Mouse (Mus musculus): Measurements from ENCODE around the gene H3f3b. TPM values are rescaled to one million over a fixed set of nuclear protein-coding genes. Genes with fewer than 3 reads are reported as not detected.
"Not testable (repeated sequence)": the region's sequence is repeated elsewhere in the genome, so short reads cannot be mapped to it uniquely, and the experiment has no call there.

H3f3b gene
- polyA plus RNA-seq, 1 experiment from 2014 or later = 684 TPM

- under 1% methylated on average over 43 of the region's 57 CpGs for WGBS
- peak; percentile 84 for ATAC-seq (ENCODE audit: insufficient number of reproducible peaks, insufficient read depth, low FRiP score, low read depth)
- peak overlapping the region; percentile 99 for H3K27ac ChIP-seq (replicated peaks in 1 of 2; ENCODE audit: control insufficient read depth in 1 of 2, insufficient read depth in 1 of 2, low read depth in 2 of 2, low read length in 2 of 2)
These were observed 3.9 kb downstream of the H3f3b start for GRCm38 (mm10) chr11:116023771-116024355.

DNA sequence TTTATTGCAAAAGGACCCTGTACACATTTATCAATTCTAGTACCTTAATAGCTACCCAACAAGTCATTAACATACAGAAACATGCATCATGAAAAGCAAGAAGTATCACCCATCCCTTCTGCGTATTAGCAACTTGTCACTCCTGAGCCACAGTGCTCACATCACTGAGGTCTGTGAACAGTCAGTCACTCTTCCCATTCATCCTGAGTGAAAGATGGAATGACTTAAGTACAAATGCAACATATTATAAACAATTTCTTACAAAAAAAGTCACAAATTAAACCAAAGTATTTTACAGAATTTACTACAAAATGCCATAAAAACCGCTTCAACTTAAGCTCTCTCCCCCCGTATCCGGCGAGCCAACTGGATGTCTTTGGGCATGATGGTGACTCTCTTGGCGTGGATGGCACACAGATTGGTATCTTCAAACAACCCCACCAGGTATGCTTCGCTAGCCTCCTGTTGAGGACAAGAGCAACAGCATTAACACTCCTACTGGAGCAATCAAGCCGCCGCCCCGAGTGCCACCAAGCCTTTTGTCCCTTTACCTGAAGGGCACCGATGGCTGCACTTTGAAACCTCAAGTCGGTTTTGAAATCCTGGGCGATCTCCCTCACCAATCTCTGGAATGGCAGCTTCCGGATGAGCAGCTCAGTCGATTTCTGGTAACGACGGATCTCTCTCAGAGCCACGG, 4.5 kb downstream of the H3f3b start:
- H3K27me3 ChIP-seq (ENCODE audit: control insufficient read depth, insufficient read depth, low read length); ATAC-seq (ENCODE audit: insufficient number of reproducible peaks, insufficient read depth, low FRiP score, low read depth); H3K9me3 ChIP-seq (ENCODE audit: control insufficient read depth, low read length): not testable (repeated sequence)
- H3K4me3 ChIP-seq (ENCODE audit: control insufficient read depth in 1 of 2, insufficient read depth in 1 of 2, low read depth in 1 of 2, low read length in 2 of 2) = peak overlapping the region; percentile 93 to 94
- peaks cover 23% of the 10 kb centered on the region for H3K36me3 ChIP-seq (ENCODE audit: control insufficient read depth, insufficient read depth, low read length)
- H3K27ac ChIP-seq (replicated peaks in 1 of 2; ENCODE audit: control insufficient read depth in 1 of 2, insufficient read depth in 1 of 2, low read depth in 2 of 2, low read length in 2 of 2) = peak overlapping the region; percentile 99
- H3K4me2 ChIP-seq (ENCODE audit: low read length) = peak overlapping the region; percentile 69
- 5% methylated on average over 18 of the region's 18 CpGs for WGBS
- H3K4me1 ChIP-seq (ENCODE audit: control insufficient read depth in 2 of 2, insufficient read depth in 2 of 2, low read length in 2 of 2) = 0 out of 4 replicates have a peak, but pooled peaks cover 0 to 12% of the 10 kb centered on the region in 2 experiments
- peak overlapping the region; percentile 100 for H3K9ac ChIP-seq (ENCODE audit: low read length)

More at GRCm38 (mm10) chr11:116023771-116024355, 3.9 kb downstream of the H3f3b start:
- Histone ChIP-seq H3K4me2 (ENCODE audit: low read length) (peak overlapping the region; percentile 69), H3K27me3 (ENCODE audit: control insufficient read depth, insufficient read depth, low read length) (no peaks in the 10 kb centered on the region), H3K9me3 (ENCODE audit: control insufficient read depth, low read length) (no peaks in the 10 kb centered on the region), H3K4me3 (ENCODE audit: control insufficient read depth in 1 of 2, insufficient read depth in 1 of 2, low read depth in 1 of 2, low read length in 2 of 2) (peak overlapping the region; percentile 93 to 94), H3K9ac (ENCODE audit: low read length) (peak overlapping the region; percentile 100), H3K4me1 (ENCODE audit: control insufficient read depth in 2 of 2, insufficient read depth in 2 of 2, low read length in 2 of 2) (0 out of 4 replicates have a peak, but pooled peaks cover 0 to 12% of the 10 kb centered on the region in 2 experiments), H3K36me3 (ENCODE audit: control insufficient read depth, insufficient read depth, low read length) (peaks cover 23% of the 10 kb centered on the region)

- 0 out of 4 replicates have a peak, but pooled peaks cover 0 to 12% of the 10 kb centered on the region in 2 experiments for H3K4me1 ChIP-seq (ENCODE audit: control insufficient read depth in 2 of 2, insufficient read depth in 2 of 2, low read length in 2 of 2)
- peak overlapping the region; percentile 69 for H3K4me2 ChIP-seq (ENCODE audit: low read length)
- H3K36me3 ChIP-seq (ENCODE audit: control insufficient read depth, insufficient read depth, low read length) = peaks cover 23% of the 10 kb centered on the region
- H3K9me3 ChIP-seq (ENCODE audit: control insufficient read depth, low read length) = no peaks in the 10 kb centered on the region
- H3K9ac ChIP-seq (ENCODE audit: low read length) = peak overlapping the region; percentile 66
- peak overlapping the region in 1 of 2 experiments; percentile 35; a peak in 2 of 4 replicates for H3K4me3 ChIP-seq (ENCODE audit: control insufficient read depth in 1 of 2, insufficient read depth in 1 of 2, low read depth in 1 of 2, low read length in 2 of 2)
- no peak overlapping the region for H3K27ac ChIP-seq (replicated peaks in 1 of 2; ENCODE audit: control insufficient read depth in 1 of 2, insufficient read depth in 1 of 2, low read depth in 2 of 2, low read length in 2 of 2)
- no peak for ATAC-seq (ENCODE audit: insufficient number of reproducible peaks, insufficient read depth, low FRiP score, low read depth)
- WGBS = 71% methylated on average over 4 of the region's 4 CpGs
- H3K27me3 ChIP-seq (ENCODE audit: control insufficient read depth, insufficient read depth, low read length) = no peaks in the 10 kb centered on the region
These were observed 5.4 kb downstream of the H3f3b start for GRCm38 (mm10) chr11:116022256-116022780.

- H3K27me3 ChIP-seq (ENCODE audit: control insufficient read depth, insufficient read depth, low read length) = no peaks in the 10 kb centered on the region
- 0 out of 4 replicates have a peak, but pooled peaks cover 0 to 12% of the 10 kb centered on the region in 2 experiments for H3K4me1 ChIP-seq (ENCODE audit: control insufficient read depth in 2 of 2, insufficient read depth in 2 of 2, low read length in 2 of 2)
- H3K9ac ChIP-seq (ENCODE audit: low read length) = 0 out of 2 replicates have a peak overlapping the region, but pooled peaks have one; percentile 8
- no peak overlapping the region for H3K27ac ChIP-seq (replicated peaks in 1 of 2; ENCODE audit: control insufficient read depth in 1 of 2, insufficient read depth in 1 of 2, low read depth in 2 of 2, low read length in 2 of 2)
- 76% methylated on average over 6 of the region's 6 CpGs for WGBS
- no peak for ATAC-seq (ENCODE audit: insufficient number of reproducible peaks, insufficient read depth, low FRiP score, low read depth)
- peak overlapping the region; percentile 69; the same call in 1 of the 2 replicates for H3K4me2 ChIP-seq (ENCODE audit: low read length)
- H3K36me3 ChIP-seq (ENCODE audit: control insufficient read depth, insufficient read depth, low read length) = peaks cover 23% of the 10 kb centered on the region
- H3K9me3 ChIP-seq (ENCODE audit: control insufficient read depth, low read length) = no peaks in the 10 kb centered on the region
- H3K4me3 ChIP-seq (ENCODE audit: control insufficient read depth in 1 of 2, insufficient read depth in 1 of 2, low read depth in 1 of 2, low read length in 2 of 2) = no peak overlapping the region
These were observed 6.2 kb downstream of the H3f3b start for GRCm38 (mm10) chr11:116021328-116022220.

DNA sequence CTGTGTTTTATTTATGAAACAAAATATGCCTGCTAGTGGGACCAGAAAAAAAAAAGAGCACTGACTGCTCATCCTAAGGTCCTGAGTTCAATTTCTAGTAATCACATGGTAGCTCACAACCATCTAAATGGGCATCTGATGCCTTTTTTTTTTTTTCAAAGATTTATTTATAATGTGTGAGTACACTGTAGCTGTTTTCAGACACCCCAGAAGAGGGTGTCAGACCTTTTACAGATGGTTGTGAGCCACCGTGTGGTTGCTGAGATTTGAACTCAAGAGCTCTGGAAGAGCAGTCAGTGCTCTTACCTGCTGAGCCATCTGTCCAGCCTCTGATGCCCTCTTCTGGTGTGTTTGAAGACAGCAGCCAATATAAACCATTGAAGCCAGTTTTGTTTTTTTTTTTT, 7.2 kb downstream of the H3f3b start:
- no peaks in the 10 kb centered on the region for H3K27me3 ChIP-seq (ENCODE audit: control insufficient read depth, insufficient read depth, low read length)
- no peak overlapping the region for H3K27ac ChIP-seq (replicated peaks in 1 of 2; ENCODE audit: control insufficient read depth in 1 of 2, insufficient read depth in 1 of 2, low read depth in 2 of 2, low read length in 2 of 2)
- H3K4me2 ChIP-seq (ENCODE audit: low read length) = no peak overlapping the region
- peaks cover 23% of the 10 kb centered on the region for H3K36me3 ChIP-seq (ENCODE audit: control insufficient read depth, insufficient read depth, low read length)
- no peak overlapping the region for H3K4me3 ChIP-seq (ENCODE audit: control insufficient read depth in 1 of 2, insufficient read depth in 1 of 2, low read depth in 1 of 2, low read length in 2 of 2)
- H3K9me3 ChIP-seq (ENCODE audit: control insufficient read depth, low read length) = no peaks in the 10 kb centered on the region
- no peak overlapping the region for H3K9ac ChIP-seq (ENCODE audit: low read length)
- WGBS = 55% methylated on average over 1 of the region's 1 CpGs
- 0 out of 4 replicates have a peak, but pooled peaks cover 0 to 12% of the 10 kb centered on the region in 2 experiments for H3K4me1 ChIP-seq (ENCODE audit: control insufficient read depth in 2 of 2, insufficient read depth in 2 of 2, low read length in 2 of 2)
- ATAC-seq (ENCODE audit: insufficient number of reproducible peaks, insufficient read depth, low FRiP score, low read depth) = no peak

GRCm38 (mm10) chr11:116019976-116020411, 7.8 kb downstream of the H3f3b start:
- Histone ChIP-seq H3K9me3 (ENCODE audit: control insufficient read depth, low read length) (no peaks in the 10 kb centered on the region), H3K4me2 (ENCODE audit: low read length) (no peak overlapping the region), H3K9ac (ENCODE audit: low read length) (no peak overlapping the region), H3K27ac (replicated peaks in 1 of 2; ENCODE audit: control insufficient read depth in 1 of 2, insufficient read depth in 1 of 2, low read depth in 2 of 2, low read length in 2 of 2) (no peak overlapping the region), H3K4me1 (ENCODE audit: control insufficient read depth in 2 of 2, insufficient read depth in 2 of 2, low read length in 2 of 2) (0 out of 4 replicates have a peak, but pooled peaks cover 0 to 12% of the 10 kb centered on the region in 2 experiments), H3K4me3 (ENCODE audit: control insufficient read depth in 1 of 2, insufficient read depth in 1 of 2, low read depth in 1 of 2, low read length in 2 of 2) (no peak overlapping the region), H3K36me3 (ENCODE audit: control insufficient read depth, insufficient read depth, low read length) (peaks cover 23% of the 10 kb centered on the region), H3K27me3 (ENCODE audit: control insufficient read depth, insufficient read depth, low read length) (no peaks in the 10 kb centered on the region)
- 84% methylated on average over 2 of the region's 2 CpGs for WGBS
- ATAC-seq (ENCODE audit: insufficient number of reproducible peaks, insufficient read depth, low FRiP score, low read depth) = no peak

GRCm38 (mm10) chr11:116019360-116019791, 8.4 kb downstream of the H3f3b start:
- no peak overlapping the region for H3K27ac ChIP-seq (replicated peaks in 1 of 2; ENCODE audit: control insufficient read depth in 1 of 2, insufficient read depth in 1 of 2, low read depth in 2 of 2, low read length in 2 of 2)
- ATAC-seq (ENCODE audit: insufficient number of reproducible peaks, insufficient read depth, low FRiP score, low read depth) = no peak
- H3K36me3 ChIP-seq (ENCODE audit: control insufficient read depth, insufficient read depth, low read length) = peaks cover 23% of the 10 kb centered on the region
- WGBS = 70% methylated on average over 1 of the region's 1 CpGs
- no peaks in the 10 kb centered on the region for H3K9me3 ChIP-seq (ENCODE audit: control insufficient read depth, low read length)
- no peaks in the 10 kb centered on the region for H3K27me3 ChIP-seq (ENCODE audit: control insufficient read depth, insufficient read depth, low read length)
- H3K4me1 ChIP-seq (ENCODE audit: control insufficient read depth in 2 of 2, insufficient read depth in 2 of 2, low read length in 2 of 2) = 0 out of 4 replicates have a peak, but pooled peaks cover 0 to 12% of the 10 kb centered on the region in 2 experiments
- no peak overlapping the region for H3K4me2 ChIP-seq (ENCODE audit: low read length)
- H3K9ac ChIP-seq (ENCODE audit: low read length) = no peak overlapping the region
- no peak overlapping the region for H3K4me3 ChIP-seq (ENCODE audit: control insufficient read depth in 1 of 2, insufficient read depth in 1 of 2, low read depth in 1 of 2, low read length in 2 of 2)

Measured in heart, embryonic 14.5 days (tissue).